Mouse (Mus musculus): ENCODE results near the gene Zfhx3. TPM values are rescaled to one million over a fixed set of nuclear protein-coding genes. Genes with fewer than 3 reads are reported as not detected.
A peak's percentile ranks its signal among the peaks of the same experiment; 100 is the strongest.

Gene Zfhx3
- polyA plus RNA-seq, 1 experiment from 2014 or later: 22.0 TPM

GRCm38 (mm10) chr8:108535121-108535876, 592.9 kb downstream of the Zfhx3 start:
- Histone ChIP-seq H3K36me3 (no peaks in the 10 kb centered on the region), H3K27ac (no peak overlapping the region), H3K27me3 (ENCODE audit: insufficient read depth, poor library complexity, severe bottlenecking) (no peaks in the 10 kb centered on the region), H3K4me1 (replicated peaks) (peaks cover 18% of the 10 kb centered on the region), H3K9me3 (no peaks in the 10 kb centered on the region), H3K4me3 (no peak overlapping the region)
- DNase-seq (ENCODE audit: low spot score): no peak
- 83% methylated on average over 16 of the region's 16 CpGs for WGBS

- H3K36me3 ChIP-seq: no peaks in the 10 kb centered on the region
These were observed 593.7 kb downstream of the Zfhx3 start for GRCm38 (mm10) chr8:108536186-108536585.

GRCm38 (mm10) chr8:108536911-108537351, 594.5 kb downstream of the Zfhx3 start:
- Histone ChIP-seq H3K36me3 (no peaks in the 10 kb centered on the region), H3K27ac (peak overlapping the region; percentile 29; the same call in 1 of the 2 replicates), H3K27me3 (ENCODE audit: insufficient read depth, poor library complexity, severe bottlenecking) (no peaks in the 10 kb centered on the region), H3K4me1 (replicated peaks) (peaks cover 18% of the 10 kb centered on the region), H3K9me3 (no peaks in the 10 kb centered on the region), H3K4me3 (no peak overlapping the region)
- WGBS: 88% methylated on average over 15 of the region's 15 CpGs
- no peak for DNase-seq (ENCODE audit: low spot score)

More at GRCm38 (mm10) chr8:108536186-108536585, 593.7 kb downstream of the Zfhx3 start:
- Histone ChIP-seq H3K9me3 (no peaks in the 10 kb centered on the region), H3K4me3 (no peak overlapping the region), H3K4me1 (replicated peaks) (peaks cover 18% of the 10 kb centered on the region), H3K27me3 (ENCODE audit: insufficient read depth, poor library complexity, severe bottlenecking) (no peaks in the 10 kb centered on the region), H3K27ac (no peak overlapping the region)
- DNase-seq (ENCODE audit: low spot score): no peak
- 89% methylated on average over 7 of the region's 7 CpGs for WGBS

DNA sequence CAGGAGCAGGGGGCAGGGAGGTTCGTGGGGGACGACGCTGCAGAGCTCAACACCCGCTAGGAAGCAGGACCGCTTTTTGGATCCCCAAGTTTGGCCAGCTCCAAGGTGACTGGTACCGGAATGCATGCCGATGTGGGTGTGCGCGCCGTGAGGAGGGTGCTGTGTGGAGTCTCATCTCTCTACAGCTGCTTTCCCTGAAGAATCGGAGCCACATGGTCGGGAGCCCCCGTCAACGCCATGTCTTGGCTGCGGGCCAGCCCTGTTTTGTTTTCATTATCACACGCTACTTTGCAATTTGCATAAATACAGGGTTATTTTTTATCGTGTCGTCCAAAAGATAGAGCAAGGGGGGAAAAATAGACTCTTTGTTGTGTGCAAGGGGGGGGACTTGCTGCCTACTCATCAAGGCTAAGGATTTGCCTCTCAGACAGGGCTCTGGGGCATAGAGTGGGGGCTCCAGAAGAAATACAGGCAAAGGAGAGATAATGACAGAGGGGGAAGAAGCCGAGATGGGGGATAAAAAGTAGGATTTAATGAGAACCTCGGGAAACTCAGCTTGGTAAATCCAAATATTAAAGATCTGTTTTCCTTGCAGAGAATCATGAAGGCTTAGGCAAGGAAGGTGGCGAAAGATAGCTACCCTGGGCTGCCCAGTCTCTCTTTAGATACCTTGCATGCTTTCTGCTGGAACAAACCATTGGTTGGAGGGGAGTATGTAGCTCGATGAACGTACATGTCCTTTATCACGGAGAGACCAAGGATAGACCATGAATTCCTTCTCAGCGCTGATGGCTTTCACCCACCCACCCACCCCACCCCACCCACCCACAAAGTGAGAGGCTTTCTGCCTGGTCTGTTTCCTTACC, 595.5 kb downstream of the Zfhx3 start:
- 87% methylated on average over 25 of the region's 25 CpGs for WGBS
- DNase-seq (ENCODE audit: low spot score): no peak
- H3K27me3 ChIP-seq (ENCODE audit: insufficient read depth, poor library complexity, severe bottlenecking): no peaks in the 10 kb centered on the region
- no peaks in the 10 kb centered on the region for H3K9me3 ChIP-seq
- H3K36me3 ChIP-seq: no peaks in the 10 kb centered on the region
- H3K4me3 ChIP-seq: no peak overlapping the region
- H3K4me1 ChIP-seq (replicated peaks): peaks cover 18% of the 10 kb centered on the region
- H3K27ac ChIP-seq: peak overlapping the region; percentile 12; the same call in 1 of the 2 replicates

- Histone ChIP-seq H3K4me1 (replicated peaks) (peaks cover 18% of the 10 kb centered on the region), H3K4me3 (no peak overlapping the region), H3K9me3 (no peaks in the 10 kb centered on the region), H3K27me3 (ENCODE audit: insufficient read depth, poor library complexity, severe bottlenecking) (no peaks in the 10 kb centered on the region), H3K27ac (no peak overlapping the region), H3K36me3 (no peaks in the 10 kb centered on the region)
- WGBS: 85% methylated on average over 8 of the region's 8 CpGs
- DNase-seq (ENCODE audit: low spot score): no peak
These were observed 596.6 kb downstream of the Zfhx3 start for GRCm38 (mm10) chr8:108538929-108539555.

- Histone ChIP-seq H3K27ac (no peak overlapping the region), H3K4me1 (replicated peaks) (peaks cover 12% of the 10 kb centered on the region), H3K9me3 (no peaks in the 10 kb centered on the region), H3K4me3 (no peak overlapping the region), H3K27me3 (ENCODE audit: insufficient read depth, poor library complexity, severe bottlenecking) (no peaks in the 10 kb centered on the region), H3K36me3 (no peaks in the 10 kb centered on the region)
- WGBS: 83% methylated on average over 8 of the region's 8 CpGs
- no peak for DNase-seq (ENCODE audit: low spot score)
These were observed 610.1 kb downstream of the Zfhx3 start for GRCm38 (mm10) chr8:108552518-108552917.

DNA sequence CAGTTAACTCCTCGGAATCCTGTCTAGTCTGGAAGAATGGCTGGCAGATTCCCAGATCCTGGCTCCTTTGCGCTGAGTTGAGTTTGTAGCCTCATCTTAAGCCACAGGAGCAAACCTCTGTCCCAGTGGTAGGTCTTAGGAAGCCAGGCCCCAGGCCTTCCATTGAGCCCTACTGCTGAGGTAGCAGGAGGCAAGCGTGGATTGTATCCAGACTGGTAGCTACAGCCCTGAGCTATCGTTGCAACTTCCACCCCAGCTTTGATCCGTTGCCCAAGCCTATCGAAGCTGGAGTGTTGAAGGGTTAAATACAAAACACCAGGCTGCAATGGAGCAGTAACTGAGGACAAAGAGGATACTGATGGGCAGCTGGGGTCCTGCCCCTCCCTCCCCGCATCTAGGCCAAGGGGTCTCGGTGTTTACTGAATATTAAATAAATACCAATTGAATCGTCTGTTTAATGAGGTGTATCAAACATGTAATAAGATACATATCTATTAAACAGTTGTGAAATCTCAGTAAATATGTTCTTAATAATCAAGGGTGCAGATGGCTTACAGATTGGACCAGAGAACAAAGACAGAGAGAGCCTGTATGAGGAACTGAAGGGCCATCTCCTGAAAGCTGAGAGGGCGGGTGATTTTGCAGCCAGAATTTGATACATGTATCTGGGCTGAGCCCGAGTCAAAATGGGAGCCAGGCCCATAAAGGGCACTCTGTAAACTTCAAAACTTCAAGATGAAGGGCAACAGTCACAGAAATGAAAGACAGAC, 611.5 kb downstream of the Zfhx3 start:
- no peak for DNase-seq (ENCODE audit: low spot score)
- WGBS: 67% methylated on average over 11 of the region's 11 CpGs
- H3K9me3 ChIP-seq: no peaks in the 10 kb centered on the region
- H3K4me3 ChIP-seq: no peak overlapping the region
- no peaks in the 10 kb centered on the region for H3K36me3 ChIP-seq
- no peaks in the 10 kb centered on the region for H3K27me3 ChIP-seq (ENCODE audit: insufficient read depth, poor library complexity, severe bottlenecking)
- peaks cover 12% of the 10 kb centered on the region for H3K4me1 ChIP-seq (replicated peaks)
- H3K27ac ChIP-seq: peak overlapping the region; percentile 79

DNA sequence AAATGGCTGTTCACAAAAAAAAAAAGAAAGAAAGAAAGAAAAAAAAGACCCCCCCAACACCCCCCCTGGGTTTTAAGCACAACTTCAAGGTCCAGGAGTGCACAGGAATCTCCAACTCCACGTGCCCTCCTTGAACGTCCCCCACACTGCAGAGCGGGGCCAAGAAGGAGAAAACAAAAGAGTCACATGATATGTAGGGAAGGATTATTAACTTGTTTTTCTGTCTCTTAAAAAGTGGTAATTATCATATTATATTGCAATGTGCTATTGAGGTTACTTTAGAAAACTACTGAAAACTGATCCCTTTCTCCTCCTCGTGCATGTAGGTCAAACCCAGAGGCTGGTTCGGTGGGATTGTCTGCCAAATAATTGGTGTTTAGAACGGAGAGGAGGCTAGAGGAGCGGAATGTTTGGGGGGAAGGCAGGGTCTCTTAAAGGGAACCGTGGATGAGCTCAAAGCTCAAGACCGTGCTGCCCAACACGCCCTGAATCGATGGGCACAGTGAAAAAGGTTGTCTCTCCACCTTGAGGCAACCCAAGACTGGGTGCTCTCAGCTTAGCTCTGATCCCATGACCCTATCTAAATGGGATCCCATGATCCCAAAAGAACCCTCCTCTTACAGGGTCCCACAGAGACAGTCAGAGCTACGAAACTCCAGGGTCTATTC, 612.3 kb downstream of the Zfhx3 start:
- Histone ChIP-seq H3K27ac (no peak overlapping the region; the same call in 1 of the 2 replicates), H3K36me3 (no peaks in the 10 kb centered on the region), H3K4me3 (no peak overlapping the region), H3K4me1 (replicated peaks) (peaks cover 12% of the 10 kb centered on the region), H3K9me3 (no peaks in the 10 kb centered on the region), H3K27me3 (ENCODE audit: insufficient read depth, poor library complexity, severe bottlenecking) (no peaks in the 10 kb centered on the region)
- WGBS: 81% methylated on average over 12 of the region's 12 CpGs
- no peak for DNase-seq (ENCODE audit: low spot score)

GRCm38 (mm10) chr8:108563420-108563819, 621.0 kb downstream of the Zfhx3 start:
- Histone ChIP-seq H3K4me3 (no peak overlapping the region), H3K36me3 (no peaks in the 10 kb centered on the region), H3K27ac (no peak overlapping the region), H3K27me3 (ENCODE audit: insufficient read depth, poor library complexity, severe bottlenecking) (no peaks in the 10 kb centered on the region), H3K9me3 (peaks cover 3% of the 10 kb centered on the region; the same call in 1 of the 2 replicates), H3K4me1 (replicated peaks) (no peaks in the 10 kb centered on the region)
- no peak for DNase-seq (ENCODE audit: low spot score)
- 83% methylated on average over 6 of the region's 6 CpGs for WGBS

GRCm38 (mm10) chr8:108563934-108564564, 621.6 kb downstream of the Zfhx3 start:
- no peak overlapping the region for H3K4me3 ChIP-seq
- DNase-seq (ENCODE audit: low spot score): no peak
- H3K36me3 ChIP-seq: no peaks in the 10 kb centered on the region
- no peaks in the 10 kb centered on the region for H3K27me3 ChIP-seq (ENCODE audit: insufficient read depth, poor library complexity, severe bottlenecking)
- H3K27ac ChIP-seq: no peak overlapping the region
- H3K4me1 ChIP-seq (replicated peaks): no peaks in the 10 kb centered on the region
- 85% methylated on average over 7 of the region's 7 CpGs for WGBS
- peaks cover 3% of the 10 kb centered on the region; the same call in 1 of the 2 replicates for H3K9me3 ChIP-seq

- H3K27me3 ChIP-seq (ENCODE audit: insufficient read depth, poor library complexity, severe bottlenecking): no peaks in the 10 kb centered on the region
- H3K27ac ChIP-seq: no peak overlapping the region
- no peak for DNase-seq (ENCODE audit: low spot score)
- WGBS: 89% methylated on average over 12 of the region's 12 CpGs
- H3K36me3 ChIP-seq: no peaks in the 10 kb centered on the region
- H3K9me3 ChIP-seq: peaks cover 3% of the 10 kb centered on the region; the same call in 1 of the 2 replicates
- H3K4me3 ChIP-seq: no peak overlapping the region
- H3K4me1 ChIP-seq (replicated peaks): no peaks in the 10 kb centered on the region
These were observed 623.6 kb downstream of the Zfhx3 start for GRCm38 (mm10) chr8:108566035-108566434.

All from hindbrain, embryonic 10.5 days (tissue).